ENCODE assay signal across 1 mouse cellular context in the genomic region with DNA sequence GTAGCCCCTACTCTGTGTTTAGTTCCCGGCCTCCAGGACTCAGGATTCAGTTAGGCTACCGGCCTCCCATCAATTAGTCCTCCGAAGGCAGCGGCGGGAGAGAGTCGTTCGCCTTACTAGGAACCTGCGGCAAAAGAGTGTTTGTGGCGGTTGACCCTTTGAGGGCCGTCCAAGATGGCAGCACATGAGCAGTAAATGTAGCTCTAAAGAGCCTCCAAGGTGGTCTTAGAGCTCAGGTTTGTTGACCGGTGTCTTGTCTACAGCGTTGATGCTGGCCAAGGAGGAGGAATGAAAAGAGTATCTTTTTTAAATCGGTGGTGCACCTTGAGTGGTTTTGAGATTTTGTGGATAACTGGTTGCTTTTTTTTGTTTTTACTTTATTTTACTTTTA.
TF ChIP-seq lines count a peak whose summit lies in the region.

No protein-coding gene starts in this region.

TF ChIP-seq in MEL, 35 proteins besides CTCF, POLR2A, EP300 and RAD21 (continued from another document):
- TF ChIP-seq TBP (IDR thresholded peaks at IDR 0.05; ENCODE audit: low read depth, low read length) = no peak
